Mouse (Mus musculus) cerebellum, postnatal 10 days (tissue): ENCODE measurements at regions not wholly inside any gene's neighbourhood (a gene's known extent, or its start where the extent isn't known, plus 50 kb on each side); places are given as distances from the start of the nearest gene placed in this dataset.

ENCODE experiments used
- DNase-seq, 2 experiments: peaks; one replicate each; pipeline ENCODE4 v3.0.0; 2021; ENCODE audit warnings: mixed read lengths in 2 of 2

GRCm38 (mm10) chr6:144875862-144876261 lies 94.1 kb upstream of the Sox5 start:
- DNase-seq: no peak

GRCm38 (mm10) chr6:144874251-144874650 lies 92.5 kb upstream of the Sox5 start:
- DNase-seq: peak; percentile 67 to 79

- DNase-seq: no peak
Measured at GRCm38 (mm10) chr6:144870949-144871348, 89.2 kb upstream of the Sox5 start.

- DNase-seq: peak in 1 of 2 experiments; percentile 14
Measured at GRCm38 (mm10) chr6:144867333-144867732, 85.6 kb upstream of the Sox5 start.

- no peak for DNase-seq
Measured at GRCm38 (mm10) chr6:144864026-144864425, 82.2 kb upstream of the Sox5 start.

- DNase-seq: no peak
Measured at GRCm38 (mm10) chr6:144863430-144863994, 81.7 kb upstream of the Sox5 start.

- no peak for DNase-seq
Measured at GRCm38 (mm10) chr6:144841510-144841909, 59.7 kb upstream of the Sox5 start.

- DNase-seq: no peak
Measured at GRCm38 (mm10) chr6:144839383-144839782, 57.6 kb upstream of the Sox5 start.

GRCm38 (mm10) chr6:144834323-144835183 lies 52.8 kb upstream of the Sox5 start:
- no peak for DNase-seq
